In genomic region chr17:26939178-26939972, GRCm38 (mm10) we compare ENCODE assay signal across 8 mouse cellular contexts. TPM values are rescaled to one million over a fixed set of nuclear protein-coding genes. Genes with fewer than 3 reads are reported as not detected.
DNase-seq lines count a peak whose midpoint lies in the region; ATAC-seq lines count a peak whose summit lies in the region.

Cuta (minus strand) TSS chr17:26939569.

- H3K4me2 ChIP-seq in hindbrain, embryonic 16.5 days (ENCODE audit: low read length): peak within 1 kb of the TSS; percentile 97

- 1% methylated on average over 54 of the region's 70 CpGs for WGBS in hindbrain, embryonic 16.5 days
- WGBS in macrophage (ENCODE audit: missing documents): under 1% methylated on average over 46 of the region's 70 CpGs

- peak within 1 kb of the TSS; percentile 97 for H3K27ac ChIP-seq in hindbrain, embryonic 16.5 days (ENCODE audit: low read depth, low read length)
- peak within 1 kb of the TSS; percentile 83 for H3K27ac ChIP-seq in macrophage

- no peaks in the 10 kb centered on the region for H3K27me3 ChIP-seq in hindbrain, embryonic 16.5 days (replicated peaks; ENCODE audit: control insufficient read depth, insufficient read depth, low read length)

- peaks cover 26% of the 10 kb centered on the region for H3K79me2 ChIP-seq in macrophage (ENCODE audit: inconsistent target)

- H3K4me3 ChIP-seq in hindbrain, embryonic 16.5 days (ENCODE audit: low read length): peak within 1 kb of the TSS; percentile 63
- peak within 1 kb of the TSS; percentile 98 for H3K4me3 ChIP-seq in macrophage (ENCODE audit: inconsistent target)

- peak within 1 kb of the TSS; percentile 76 for H3K9ac ChIP-seq in hindbrain, embryonic 16.5 days (ENCODE audit: low read depth, low read length)

- peaks cover 35% of the 10 kb centered on the region for H3K4me1 ChIP-seq in hindbrain, embryonic 16.5 days (ENCODE audit: control insufficient read depth, insufficient read depth, low read depth, low read length)

- H3K9me3 ChIP-seq in hindbrain, embryonic 16.5 days (ENCODE audit: control insufficient read depth, low read length): no peaks in the 10 kb centered on the region

- H3K36me3 ChIP-seq in hindbrain, embryonic 16.5 days (ENCODE audit: control insufficient read depth, insufficient read depth, low read length): peaks cover 11% of the 10 kb centered on the region
- H3K36me3 ChIP-seq in macrophage (ENCODE audit: inconsistent target): peaks cover 8% of the 10 kb centered on the region; the same call in 1 of the 2 replicates

- ATAC-seq in hindbrain, embryonic 16.5 days: peak; percentile 94

- peak; percentile 98 for DNase-seq in WW6 (ENCODE audit: low read depth, low spot score)
- peak; percentile 95 to 99 for DNase-seq in cerebellum, postnatal 4 days (ENCODE audit: low spot score in 2 of 2)
- DNase-seq in gastrocnemius, adult 18-20 months (ENCODE audit: low spot score): peak; percentile 100
- peak; percentile 99 to 100 for DNase-seq in left cerebral cortex, adult 18-20 months (ENCODE audit: low spot score in 2 of 2)
- DNase-seq in right cerebral cortex, adult 18-20 months: peak; percentile 100
- DNase-seq in urinary bladder, postnatal 10 days (ENCODE audit: low spot score): peak; percentile 97

RNA-seq across cellular contexts. Expression of gene Cuta, which starts in this region (rescaled TPM):
- total RNA-seq in gastrocnemius, adult 18-20 months (2021): 100 to 1,000 TPM; 103 to 109 TPM
- 140 and 150 TPM in 2 replicates for polyA plus RNA-seq in hindbrain, embryonic 16.5 days (2015; fragmentation: Nextera tagmentation; extraction: Ambion mirVana)
- 100 to 1,000 TPM in 1 of 2 experiments, 10 to 100 TPM in 1; 97.8 to 103 TPM for total RNA-seq in left cerebral cortex, adult 18-20 months (2021)
- 10 to 100 TPM in 16 of 26 experiments, 1 to 10 TPM in 10; 4.2 to 40.7 (median 14.2) TPM for total RNA-seq in macrophage (2018; cell fraction: chromatin; rRNA removed)
- 100 to 1,000 TPM in 9 of 26 experiments, 10 to 100 TPM in 17; 80.8 to 134 (median 92.3) TPM for total RNA-seq in macrophage (2018; cell fraction: cytosol; rRNA removed)
- 10 to 100 TPM; 14.2 to 93.0 (median 41.5) TPM for total RNA-seq in macrophage (2018; cell fraction: nucleus; rRNA removed)
- 40.7 to 118 TPM (median 91.4 TPM) in 3 replicates for polyA plus RNA-seq in macrophage (2018)

Comparison
In these comparisons a context has a peak if more than half of its experiments do, and no peak if none do; other contexts are left out.
1. Peak in every context shown above with its lines: DNase-seq, ATAC-seq, H3K4me3 ChIP-seq and H3K27ac ChIP-seq.